Mouse (Mus musculus): ENCODE measurements at regions not wholly inside any gene's neighbourhood (a gene's known extent, or its start where the extent isn't known, plus 50 kb on each side); places are given as distances from the start of the nearest gene placed in this dataset.
"Not testable (repeated sequence)": the region's sequence is repeated elsewhere in the genome, so short reads cannot be mapped to it uniquely, and the experiment has no call there.

DNA sequence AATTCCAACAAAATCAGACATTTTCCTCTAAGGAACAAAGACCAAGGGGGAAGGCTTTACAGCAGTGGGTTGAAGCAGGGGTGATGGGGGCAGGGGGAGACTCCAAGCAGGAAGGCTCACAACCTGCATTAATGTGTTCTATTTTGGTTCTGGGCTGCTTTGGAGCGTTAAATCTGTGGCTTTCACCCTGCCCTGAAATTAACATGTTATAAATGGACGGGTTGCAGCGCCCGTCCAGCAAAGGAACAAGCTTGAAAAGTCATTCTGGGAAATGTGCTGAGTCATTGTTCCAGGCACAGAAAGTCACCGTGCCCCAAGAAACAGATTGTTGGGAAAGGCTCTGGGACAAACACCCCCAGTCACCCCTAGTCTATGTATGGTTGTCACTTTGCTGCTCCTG lies 127.2 kb upstream of the Gmds start:
- ATAC-seq (ENCODE audit: insufficient number of reproducible peaks, low FRiP score, low TSS enrichment) = no peak

DNA sequence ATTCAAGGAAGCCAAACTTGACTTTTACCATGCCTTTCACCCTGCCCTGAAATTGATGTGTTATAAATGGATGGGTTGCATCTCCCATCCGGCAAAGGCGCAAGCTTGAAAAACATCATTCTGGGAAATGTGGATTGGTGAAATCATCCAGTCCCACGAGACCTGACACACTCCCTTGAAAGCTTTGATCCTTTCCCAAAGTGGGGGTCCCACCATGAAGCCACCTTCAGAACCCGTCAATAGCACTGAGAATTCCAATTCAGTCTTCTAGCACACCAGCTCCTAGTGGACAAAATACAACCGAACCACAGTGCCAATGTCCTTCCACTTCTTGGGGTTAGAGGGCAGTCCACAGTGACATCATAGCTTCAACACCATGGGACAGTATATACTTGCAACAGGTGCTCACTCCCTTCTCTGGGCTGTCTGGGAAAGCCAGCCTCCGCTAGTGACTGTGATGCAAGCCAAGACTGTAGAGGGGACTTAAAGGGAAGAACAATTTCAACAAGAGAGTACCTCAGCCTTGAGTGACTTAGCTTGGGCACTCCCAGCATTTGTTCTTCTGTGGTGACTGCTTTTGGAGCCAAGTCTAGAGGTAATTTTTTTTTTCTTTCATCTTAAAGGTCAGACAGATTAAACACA lies 126.6 kb upstream of the Gmds start:
- no peak for ATAC-seq (ENCODE audit: insufficient number of reproducible peaks, low FRiP score, low TSS enrichment)

DNA sequence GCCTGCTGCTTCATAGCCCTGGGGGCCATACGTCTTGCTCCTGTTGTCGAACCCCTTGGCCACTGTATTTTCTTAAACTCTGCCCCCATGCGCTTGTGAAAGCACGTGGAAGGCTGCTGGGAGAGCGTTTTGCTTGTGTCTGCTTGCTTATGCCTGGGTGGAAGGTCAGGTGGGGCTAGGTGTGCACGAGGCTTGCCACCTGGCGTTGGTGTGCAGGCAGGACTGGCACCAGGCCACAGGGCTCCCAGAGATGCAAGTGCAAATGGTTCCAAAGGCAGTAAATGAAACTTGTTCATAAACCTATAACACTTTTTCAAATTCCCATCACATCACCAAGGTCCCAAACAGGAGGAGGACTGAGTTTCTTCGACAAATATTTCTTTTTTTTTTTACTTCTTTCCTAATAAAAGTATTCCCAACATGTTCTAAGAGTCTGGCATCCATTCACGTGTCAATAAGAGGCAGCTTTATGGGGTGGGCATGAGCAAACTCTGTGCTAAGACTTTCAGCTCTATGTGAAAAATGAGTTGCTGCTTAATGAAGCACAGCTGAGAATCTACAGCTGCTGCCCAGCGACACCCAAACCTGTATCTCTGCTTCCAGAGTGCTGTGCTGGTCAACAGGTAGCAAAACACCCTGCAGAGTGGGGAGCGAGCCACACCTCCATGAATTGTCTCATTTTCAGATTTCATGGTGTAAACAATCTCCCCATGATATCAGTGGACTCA lies 116.0 kb upstream of the Gmds start:
- ATAC-seq (ENCODE audit: insufficient number of reproducible peaks, low FRiP score, low TSS enrichment) = no peak

DNA sequence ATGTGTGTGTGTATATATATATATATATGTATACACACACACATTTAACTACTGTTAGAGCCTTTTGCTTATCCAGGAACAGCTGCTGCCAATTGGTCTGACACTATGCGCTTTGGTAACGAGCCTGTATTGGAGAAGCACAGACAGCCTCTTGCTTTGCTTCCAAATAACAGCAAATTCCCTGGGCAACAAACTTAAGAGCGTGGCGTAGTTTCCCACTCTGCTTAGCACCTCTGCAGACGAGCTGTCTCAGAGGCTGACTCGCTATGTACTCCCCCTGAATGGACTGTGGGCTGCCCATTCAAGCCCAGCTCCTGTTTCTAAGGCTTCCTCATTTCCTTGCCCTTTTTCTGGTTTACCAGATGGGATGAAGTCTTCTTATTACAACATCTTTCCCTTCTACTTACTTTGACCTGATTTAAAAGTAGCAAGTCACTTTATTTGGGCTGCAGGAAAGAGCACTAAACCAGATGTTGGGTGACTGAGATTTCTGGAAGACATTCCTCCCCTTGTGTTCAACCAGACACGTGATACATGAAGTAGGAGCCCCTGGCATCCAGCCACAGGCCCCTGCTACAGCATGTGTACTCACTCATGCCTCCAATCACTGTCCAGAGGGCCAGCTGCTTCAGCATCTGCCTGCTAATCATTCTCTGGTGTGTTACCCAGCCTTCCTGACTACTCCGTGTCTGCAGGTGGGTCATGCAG lies 111.3 kb upstream of the Gmds start:
- ATAC-seq (ENCODE audit: insufficient number of reproducible peaks, low FRiP score, low TSS enrichment) = no peak

DNA sequence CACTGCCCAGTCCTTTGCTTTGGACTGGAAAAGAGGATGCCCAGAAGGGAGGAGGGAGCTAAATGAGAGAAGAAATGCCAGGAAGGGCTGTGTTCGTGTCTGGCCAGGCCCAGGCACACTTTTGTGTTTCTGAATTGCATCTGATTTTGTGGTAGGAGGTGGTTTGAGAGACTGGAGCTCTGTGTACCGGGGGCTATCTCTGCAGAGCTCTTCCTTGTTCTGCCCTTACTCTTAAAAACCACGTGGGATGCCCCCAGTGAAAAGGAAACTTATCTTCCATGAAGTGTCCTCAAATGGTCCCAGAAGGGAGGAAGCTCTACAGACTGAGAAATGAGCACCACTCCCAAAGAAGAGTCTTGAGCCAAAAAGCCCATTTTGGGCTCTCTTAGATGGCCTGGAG lies 106.0 kb upstream of the Gmds start:
- ATAC-seq (ENCODE audit: insufficient number of reproducible peaks, low FRiP score, low TSS enrichment) = no peak

DNA sequence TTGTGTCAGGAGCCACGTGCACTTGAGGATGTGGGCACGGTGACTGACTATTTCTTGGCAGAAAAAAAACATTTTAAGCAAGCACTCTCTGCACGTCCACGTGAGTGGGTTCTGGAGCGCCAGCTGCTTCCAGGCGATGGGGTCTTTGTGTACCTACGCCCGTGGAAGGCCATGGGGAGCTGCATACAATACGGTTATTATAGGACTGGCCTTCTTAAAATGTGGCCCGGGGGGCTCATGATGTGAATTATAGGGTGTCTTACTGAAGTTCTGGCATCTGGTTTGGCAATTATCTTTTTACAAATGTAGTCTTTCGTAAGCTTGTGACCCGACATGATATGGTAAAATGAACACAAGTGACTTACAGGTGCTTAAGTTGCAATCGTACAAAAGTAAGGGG lies 103.5 kb upstream of the Gmds start:
- ATAC-seq (ENCODE audit: insufficient number of reproducible peaks, low FRiP score, low TSS enrichment) = no peak

DNA sequence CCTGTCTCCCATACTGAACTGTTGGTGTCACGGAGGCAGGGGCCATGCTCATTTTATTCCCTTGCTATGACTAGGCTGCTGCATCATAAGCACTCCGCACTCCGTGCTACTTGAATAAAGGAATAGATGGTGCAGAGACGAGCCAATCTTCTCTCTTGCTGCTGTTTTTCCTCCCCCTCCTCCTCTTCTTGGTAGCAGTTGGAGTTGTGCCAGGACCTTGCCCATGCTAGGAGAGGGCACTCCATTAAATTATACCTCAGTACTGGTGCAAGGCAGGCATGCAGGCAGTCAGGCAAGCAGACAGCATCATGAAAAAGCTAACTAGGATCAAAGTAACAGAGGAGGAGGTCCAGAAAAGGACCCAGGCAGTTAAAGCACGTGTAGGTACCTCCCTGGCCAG lies 96.6 kb upstream of the Gmds start:
- no peak for ATAC-seq (ENCODE audit: insufficient number of reproducible peaks, low FRiP score, low TSS enrichment)

DNA sequence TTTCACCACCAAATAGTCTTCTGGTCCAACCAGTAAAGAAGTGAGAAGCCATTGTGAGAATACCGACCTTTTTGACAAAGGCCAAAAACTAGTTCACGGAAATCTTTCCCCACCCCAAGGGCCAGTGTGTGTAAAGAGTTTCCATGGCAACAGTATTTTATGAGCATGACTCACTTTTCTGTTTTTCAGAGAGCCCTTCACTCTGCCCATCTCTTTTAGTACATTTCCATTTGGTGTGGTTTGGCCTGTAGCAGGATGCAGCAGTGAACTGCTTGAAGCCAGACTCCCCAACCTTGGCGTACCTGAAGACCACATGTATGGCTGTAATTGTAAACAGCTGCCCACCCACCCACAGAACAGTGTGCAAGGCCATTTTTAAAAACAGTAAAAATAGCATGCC lies 89.9 kb upstream of the Gmds start:
- ATAC-seq (ENCODE audit: insufficient number of reproducible peaks, low FRiP score, low TSS enrichment) = no peak

DNA sequence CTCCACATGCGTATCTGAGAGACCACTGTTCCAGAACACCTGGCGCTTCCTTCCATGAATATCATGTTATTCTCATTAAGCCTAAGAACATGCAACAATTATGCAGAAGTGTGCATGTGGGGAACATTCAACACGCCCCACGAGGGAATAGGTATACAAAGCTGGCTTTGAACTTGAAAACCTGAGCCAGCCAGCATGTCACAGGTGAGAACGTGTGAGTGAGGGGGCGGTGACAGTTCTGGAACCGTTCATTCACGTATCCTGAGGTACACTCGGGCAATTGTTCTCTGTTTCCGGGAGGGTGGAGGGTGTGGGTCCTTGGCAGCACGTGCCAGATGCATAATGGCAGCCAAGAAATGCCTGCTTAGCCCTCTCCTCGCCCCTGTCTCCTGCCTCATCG lies 88.4 kb upstream of the Gmds start:
- no peak for ATAC-seq (ENCODE audit: insufficient number of reproducible peaks, low FRiP score, low TSS enrichment)

DNA sequence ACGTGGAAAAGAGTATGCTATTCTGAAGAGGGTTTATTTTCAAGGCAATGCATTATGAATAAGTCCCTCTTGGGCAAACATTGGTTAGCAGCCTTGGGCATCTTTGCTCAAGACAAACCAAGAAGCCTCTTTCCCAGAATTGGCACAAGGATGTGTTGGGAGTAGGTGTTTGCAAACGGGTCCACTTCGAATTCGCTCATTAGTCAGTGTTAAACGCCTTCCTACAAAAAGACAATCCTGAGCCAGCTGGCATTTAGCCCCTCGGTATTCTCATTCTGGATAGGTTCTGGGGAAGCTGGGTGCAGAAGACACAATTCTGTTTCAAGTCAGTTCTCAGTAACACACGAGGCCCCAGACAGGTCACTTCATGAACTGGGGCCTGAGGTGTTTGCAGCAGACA lies 87.7 kb upstream of the Gmds start:
- no peak for ATAC-seq (ENCODE audit: insufficient number of reproducible peaks, low FRiP score, low TSS enrichment)

DNA sequence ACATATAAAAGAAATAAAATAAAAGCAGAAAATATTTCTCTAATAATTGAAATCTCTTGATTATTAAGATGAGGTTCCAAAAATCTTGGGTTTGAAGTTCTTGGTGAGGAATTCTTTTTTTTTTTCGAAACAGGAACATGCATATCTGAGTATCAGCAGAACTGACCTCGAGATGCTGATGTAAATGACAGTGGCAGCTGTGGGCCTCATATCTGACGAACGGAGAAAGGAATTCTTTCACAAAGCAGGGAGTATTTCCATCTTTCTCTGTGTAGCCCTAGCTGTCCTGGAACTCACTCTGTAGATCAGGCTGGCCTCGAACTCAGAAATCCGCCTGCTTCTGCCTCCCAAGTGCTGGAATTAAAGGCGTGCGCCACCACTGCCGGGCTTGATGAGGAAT lies 86.0 kb upstream of the Gmds start:
- ATAC-seq (ENCODE audit: insufficient number of reproducible peaks, low FRiP score, low TSS enrichment) = not testable (repeated sequence)

DNA sequence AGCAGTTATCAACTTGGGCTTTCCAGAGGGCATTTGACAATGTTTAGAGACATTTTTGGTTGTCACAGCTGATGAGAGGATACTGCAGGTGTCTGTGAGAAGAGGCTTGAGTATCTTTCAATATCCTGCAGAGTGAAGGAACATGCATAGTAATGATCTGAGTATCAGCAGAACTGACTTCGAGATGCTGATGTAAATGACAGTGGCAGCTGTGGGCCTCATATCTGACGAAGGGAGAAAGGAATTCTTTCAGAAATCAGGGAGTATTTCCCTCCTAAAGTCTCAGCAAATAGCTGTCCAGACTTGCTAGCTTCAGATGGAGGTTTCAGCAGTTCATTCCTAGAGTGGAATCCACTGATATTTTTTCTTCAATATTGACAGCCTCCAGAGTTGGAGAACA lies 83.9 kb upstream of the Gmds start:
- ATAC-seq (ENCODE audit: insufficient number of reproducible peaks, low FRiP score, low TSS enrichment) = no peak

DNA sequence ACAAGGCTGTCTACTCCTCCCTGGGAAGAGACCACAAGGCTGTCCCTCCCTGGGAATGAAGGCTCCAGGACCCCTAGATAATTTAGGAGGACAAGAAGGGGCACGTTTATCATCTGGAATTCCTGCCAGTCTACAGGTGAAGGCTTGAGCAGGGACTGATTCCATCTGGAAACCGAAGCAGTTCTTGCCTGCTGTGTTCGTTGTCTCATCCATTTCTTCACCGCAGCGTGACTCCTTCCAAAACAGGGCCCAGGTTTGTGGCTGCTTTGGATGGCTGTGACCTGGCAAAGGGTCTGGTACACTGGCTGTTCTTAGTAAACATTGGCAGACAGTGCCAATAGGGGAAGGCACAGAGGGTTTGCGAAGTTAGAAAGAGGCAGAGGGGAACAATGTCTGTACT lies 80.8 kb upstream of the Gmds start:
- no peak for ATAC-seq (ENCODE audit: insufficient number of reproducible peaks, low FRiP score, low TSS enrichment)

DNA sequence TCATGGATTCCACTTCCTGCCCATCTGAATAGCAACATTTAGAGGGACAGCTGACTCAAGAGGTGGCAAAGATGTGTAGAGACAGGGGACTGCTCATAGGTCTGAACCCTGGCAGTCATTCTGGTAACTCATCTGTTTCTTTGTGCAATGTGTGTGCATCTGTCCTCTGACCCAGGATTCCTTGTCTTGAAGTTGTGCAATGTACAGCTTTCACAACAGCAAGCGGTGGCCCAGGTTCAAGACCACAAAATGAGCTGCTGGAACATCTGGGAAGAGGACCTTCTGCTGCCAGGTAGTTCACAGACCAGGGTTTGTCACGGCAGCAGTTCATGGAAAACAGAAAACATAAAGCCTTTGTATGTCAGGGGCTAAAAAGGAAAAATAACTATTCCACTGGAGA lies 80.1 kb upstream of the Gmds start:
- no peak for ATAC-seq (ENCODE audit: insufficient number of reproducible peaks, low FRiP score, low TSS enrichment)

DNA sequence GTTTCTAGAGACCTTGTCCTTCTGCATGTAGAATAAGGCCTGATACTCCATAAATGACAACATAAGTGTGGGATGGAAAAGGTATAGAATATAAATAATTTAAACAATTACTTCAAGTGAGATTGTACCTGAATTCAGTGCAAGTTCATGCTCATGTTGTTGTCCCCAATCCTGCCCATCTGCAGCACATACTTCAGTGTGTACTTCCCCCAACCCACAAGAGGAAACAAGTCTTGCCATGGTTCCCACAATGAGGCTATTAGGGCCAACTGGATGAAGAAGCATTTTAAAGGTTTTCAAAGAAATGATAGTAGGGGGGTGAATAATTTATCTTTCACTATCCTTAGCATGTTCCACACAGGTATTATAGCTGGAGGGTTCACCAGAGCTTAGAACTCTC lies 79.4 kb upstream of the Gmds start:
- ATAC-seq (ENCODE audit: insufficient number of reproducible peaks, low FRiP score, low TSS enrichment) = no peak

DNA sequence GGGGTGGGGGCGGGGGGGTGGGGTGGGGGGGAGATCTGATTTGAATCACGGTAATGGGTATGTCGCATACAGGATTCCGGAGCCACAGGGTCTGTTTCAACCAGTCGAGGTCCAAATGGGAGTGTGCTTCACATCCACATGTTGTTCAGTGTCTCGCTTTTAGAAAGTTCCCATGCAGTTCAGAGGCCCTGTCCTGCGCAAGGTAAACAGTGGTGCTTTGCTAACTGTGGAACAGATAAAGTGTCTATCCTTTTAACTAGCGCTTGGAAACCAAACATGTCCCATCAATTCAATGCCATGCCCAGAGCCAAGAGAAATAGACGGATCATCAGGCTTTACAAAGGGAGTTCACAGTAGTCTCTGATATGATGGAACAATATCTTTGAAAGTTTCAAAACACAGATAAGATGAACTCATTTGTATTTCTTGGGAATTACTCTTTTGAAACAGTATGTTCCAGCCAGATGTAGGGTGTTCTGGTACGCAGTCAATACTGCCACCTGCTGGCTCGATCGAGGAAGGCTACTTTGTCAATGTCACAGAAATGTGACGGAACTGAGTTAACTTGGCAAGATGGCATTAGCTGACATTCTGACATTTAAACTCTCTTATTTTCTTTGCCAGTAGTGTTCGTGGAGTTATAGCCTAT lies 72.9 kb upstream of the Gmds start:
- no peak for ATAC-seq (ENCODE audit: insufficient number of reproducible peaks, low FRiP score, low TSS enrichment)

DNA sequence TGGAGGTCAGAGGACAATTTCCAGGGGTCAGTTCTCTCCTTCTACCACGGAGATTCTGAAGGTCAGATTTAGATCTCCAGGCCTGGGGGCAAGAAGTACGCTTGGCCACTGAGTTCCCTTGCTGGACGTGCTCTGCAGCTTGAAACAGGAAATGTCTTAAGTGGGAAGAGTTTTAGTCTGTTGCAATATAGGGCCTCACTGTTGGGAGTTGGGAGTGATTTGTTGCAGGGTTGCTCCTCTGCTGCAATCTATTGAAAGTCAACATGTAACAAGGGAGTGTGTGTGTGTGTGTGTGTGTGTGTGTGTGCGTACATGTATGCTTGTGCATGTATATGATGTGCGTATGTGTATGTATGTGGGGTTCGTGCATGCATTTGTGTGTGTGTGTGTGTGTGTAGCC lies 71.5 kb upstream of the Gmds start:
- ATAC-seq (ENCODE audit: insufficient number of reproducible peaks, low FRiP score, low TSS enrichment) = no peak

DNA sequence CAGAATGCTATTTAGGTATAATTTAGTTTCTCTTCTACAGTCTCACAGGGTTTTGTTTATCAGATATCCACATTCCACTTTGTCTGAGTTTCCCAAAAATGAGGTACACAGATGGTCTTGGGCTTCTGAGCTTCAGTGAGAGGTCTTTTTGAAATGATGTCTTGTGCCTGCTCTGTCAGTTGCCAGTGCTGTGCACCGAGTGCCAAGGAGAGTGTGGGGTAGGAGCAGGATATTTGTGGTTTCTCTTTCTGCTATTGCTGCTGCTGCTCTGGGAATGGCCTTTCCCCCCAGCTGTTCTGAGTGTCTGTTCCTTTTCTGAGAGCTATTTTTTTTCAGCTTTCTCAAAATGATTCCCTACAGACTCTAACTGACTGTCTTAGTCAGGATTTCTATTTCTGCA lies 60.1 kb upstream of the Gmds start:
- no peak for ATAC-seq (ENCODE audit: insufficient number of reproducible peaks, low FRiP score, low TSS enrichment)

Measured in cerebellum, adult (tissue).